Mouse (Mus musculus) megakaryocyte-erythroid progenitor cell, adult 5-6 weeks (primary cell): ENCODE data around the gene Ttc28. TPM values are rescaled to one million over a fixed set of nuclear protein-coding genes. Genes with fewer than 3 reads are reported as not detected.

Experiments used
- ATAC-seq: replicated peaks from 2 replicates; pipeline ENCODE4 v1.8.0; 2016; ENCODE audit warnings: mild to moderate bottlenecking, inconsistent platforms; ENCODE audit not compliant: severe bottlenecking, poor library complexity, low FRiP score, low TSS enrichment
- total RNA-seq, 2 experiments: library from RNA; stranded (forward) in 1 of 2; stranded (reverse) in 1 of 2; fragments of 200-1000, 215-1000 nt in 1 of 2; fragments of >200 nt in 1 of 2; fragmentation: Nextera tagmentation in 1 of 2; gene quantifications; 2 replicates each; pipeline ENCODE4 v1.2.3; 2014 to 2017

Gene Ttc28
- total RNA-seq, 2 experiments from 2014 or later: 0.70 to 5.4 TPM

DNA sequence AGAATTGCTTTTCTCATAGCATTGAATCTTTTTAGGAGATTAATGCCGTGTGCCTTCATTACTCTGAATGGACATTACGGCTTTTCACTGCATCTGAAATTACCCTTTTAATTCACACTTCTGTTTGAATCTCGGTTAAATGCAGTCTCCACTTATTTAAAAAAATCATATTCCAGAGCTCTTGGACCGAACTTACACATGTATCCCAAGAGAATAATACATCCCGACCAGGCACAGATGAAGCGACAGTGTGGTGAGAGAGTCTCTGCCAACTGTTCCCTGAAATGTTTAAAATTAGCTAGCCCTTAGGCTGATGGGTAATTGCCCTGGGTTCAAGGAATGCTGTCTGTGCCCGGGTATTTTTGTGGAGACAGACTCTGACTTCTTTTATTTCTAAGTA is 118.1 kb downstream of the Ttc28 start:
- ATAC-seq: no peak

DNA sequence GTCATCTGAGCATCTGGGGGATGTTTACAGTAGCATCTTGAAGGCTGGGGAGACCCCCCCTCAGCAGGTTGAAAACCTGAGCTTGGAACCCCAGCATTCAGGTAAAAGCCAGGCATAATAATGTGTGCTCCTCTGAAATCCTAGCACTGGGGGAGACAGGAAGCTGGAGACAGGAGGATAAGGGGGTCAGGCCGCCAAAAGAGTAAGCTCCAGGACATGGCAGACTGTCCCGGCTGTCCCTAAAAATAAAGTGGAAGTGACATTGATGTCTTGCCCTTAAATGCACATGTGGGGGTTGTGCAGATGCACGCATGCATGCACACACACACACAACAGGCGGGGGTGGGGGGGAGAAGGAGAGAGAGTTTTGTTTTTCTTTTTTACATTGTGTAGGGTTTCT is 118.7 kb downstream of the Ttc28 start:
- no peak for ATAC-seq

DNA sequence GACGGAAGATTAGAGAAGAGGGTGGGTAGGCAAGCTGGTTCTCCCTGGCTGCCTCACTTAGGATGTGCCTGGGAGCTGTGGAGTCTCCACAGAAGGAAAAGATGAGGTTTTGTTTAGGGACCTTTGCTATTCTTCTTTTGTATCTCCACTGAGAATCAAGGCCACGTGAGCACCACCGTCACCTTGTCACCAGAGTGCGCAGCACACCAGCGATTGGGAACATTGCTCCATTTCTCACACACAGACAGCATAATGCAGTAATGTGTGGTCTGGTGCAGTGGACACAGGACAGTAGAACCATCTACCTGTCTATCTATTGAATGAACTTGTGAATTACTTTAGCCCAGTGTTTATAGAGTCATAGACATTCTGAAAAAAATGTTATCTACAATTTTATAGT is 121.3 kb downstream of the Ttc28 start:
- no peak for ATAC-seq

DNA sequence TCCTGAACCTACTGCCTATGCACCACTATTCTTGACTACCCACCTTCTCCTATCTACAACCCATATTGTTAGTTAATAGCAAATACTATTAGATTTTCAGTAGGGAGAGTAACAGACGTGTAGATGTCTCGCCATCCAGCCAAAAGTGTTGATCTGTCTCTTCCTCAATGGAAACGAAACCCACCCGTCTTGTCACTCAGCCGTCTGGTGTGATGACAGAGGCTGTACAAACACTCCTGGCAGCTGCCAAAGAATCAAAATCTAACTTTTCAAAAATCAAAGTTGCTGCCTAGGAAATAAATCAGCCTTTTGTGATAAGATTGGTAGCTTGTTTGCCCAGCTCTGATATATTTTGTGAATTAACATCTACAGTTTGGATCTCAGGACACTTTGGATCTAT is 123.6 kb downstream of the Ttc28 start:
- no peak for ATAC-seq

DNA sequence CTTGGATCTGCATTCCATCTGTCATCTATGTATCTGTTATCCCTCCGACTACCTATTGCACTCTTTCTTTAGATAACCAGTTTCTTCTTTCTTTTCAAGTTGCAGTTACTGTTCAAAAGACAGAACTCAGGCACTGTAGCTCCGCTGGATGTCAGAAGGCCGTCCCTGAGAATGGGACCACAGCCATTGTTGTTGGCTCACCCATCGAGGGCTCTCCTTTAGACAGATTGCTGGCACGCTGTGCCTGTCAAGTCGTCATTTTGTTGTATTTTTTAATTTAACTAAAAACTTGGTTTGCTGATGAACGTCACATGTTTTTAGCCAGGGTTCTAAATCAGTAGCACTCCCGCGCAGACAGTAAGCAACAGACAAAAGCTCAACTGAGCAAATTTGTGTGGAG is 124.1 kb downstream of the Ttc28 start:
- ATAC-seq: no peak

DNA sequence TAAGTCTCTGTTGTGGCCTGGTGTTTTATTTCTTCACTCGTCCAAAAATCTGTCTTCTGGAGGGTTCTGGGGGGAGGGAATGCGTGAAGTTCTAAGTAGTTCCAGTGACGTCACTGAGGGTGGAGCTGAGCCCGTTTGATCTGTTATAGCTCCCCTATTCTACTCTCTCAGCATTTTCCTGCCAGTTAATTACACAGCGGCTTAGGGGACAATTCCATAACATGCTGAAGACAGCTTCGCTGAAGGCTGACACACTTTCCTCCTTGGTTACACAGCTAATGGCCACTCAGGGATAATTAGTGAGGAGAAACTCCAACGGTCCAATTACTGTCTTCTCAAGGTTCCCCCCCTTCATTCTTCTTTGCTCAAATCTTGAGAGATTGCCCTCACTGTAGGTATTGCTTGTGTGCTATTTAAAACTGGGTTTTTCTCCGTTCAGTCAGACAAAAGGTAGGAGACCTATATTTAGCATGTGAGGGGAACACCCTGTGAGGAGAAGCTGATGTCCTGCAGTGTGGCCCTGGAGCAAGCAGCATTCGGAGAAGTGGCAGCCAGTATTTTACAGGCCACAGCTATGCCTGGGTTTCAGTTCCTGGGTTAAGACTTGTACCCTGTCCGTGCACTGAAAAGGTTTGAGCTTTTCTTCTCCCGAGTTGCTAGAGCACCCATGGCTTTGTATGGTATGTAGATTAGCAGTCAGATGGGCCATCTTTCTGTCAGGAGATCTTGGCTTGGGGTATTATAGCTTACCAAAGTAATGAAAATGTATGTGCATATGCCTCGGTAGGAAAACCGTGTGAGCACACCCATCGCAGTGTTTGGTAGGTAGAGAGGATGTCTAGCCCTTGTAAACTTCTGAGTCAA is 126.9 kb downstream of the Ttc28 start:
- ATAC-seq: no peak

DNA sequence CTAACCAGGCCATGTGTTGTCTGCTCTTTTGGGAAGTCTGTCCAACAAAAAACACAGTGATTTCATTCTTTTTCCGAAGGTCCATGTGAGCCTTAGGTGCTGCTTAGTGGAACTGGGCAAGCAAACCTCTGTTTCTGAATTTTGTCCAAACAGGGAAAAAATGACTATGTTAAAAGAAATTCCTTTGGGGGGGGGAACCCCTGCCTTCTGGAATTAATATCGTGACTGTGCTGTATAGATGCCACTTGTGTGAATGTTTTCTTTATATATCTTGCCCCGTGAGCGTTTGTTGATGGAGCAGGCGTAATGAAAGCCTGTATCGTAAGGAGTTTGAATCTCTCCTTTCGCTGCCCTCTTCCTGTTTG is 127.5 kb downstream of the Ttc28 start:
- no peak for ATAC-seq

DNA sequence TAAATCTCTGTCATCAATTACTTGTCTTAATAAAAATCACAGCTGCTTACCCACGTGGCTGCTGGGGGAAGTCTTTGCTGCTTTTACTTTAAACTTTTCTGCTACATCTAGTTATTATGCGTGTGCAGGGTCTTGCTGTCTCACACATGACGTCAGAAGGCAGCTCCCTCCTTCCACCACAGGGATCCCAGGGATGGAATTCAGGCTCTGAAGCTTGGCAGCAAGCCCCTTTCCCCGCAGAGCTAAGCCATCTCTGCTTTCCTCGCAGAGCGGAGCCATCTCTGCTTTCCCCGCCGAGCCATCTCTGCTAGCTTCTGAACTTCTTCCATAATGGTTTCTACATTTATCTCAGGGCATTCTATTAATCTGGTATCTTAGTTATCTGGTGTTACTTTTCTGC is 128.3 kb downstream of the Ttc28 start:
- ATAC-seq: no peak

DNA sequence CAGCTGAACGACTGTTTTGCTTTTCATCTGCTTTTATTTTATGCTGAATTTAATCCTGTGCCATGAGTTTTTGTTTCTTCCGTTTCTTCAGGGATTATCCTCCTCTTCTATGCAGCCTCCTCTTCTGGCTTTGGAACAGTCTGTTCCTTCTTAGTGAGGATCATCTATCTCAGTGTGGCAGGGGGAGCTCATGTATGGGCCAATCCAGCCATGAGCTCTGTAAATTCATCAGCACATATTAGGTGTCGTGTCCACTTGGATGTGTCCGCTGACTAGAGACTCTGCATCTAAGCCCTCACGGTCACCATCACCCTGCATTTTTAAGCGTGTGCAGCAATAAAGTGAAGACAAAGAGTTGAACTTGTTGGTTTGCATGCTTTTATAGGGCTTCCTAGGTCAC is 128.8 kb downstream of the Ttc28 start:
- no peak for ATAC-seq

DNA sequence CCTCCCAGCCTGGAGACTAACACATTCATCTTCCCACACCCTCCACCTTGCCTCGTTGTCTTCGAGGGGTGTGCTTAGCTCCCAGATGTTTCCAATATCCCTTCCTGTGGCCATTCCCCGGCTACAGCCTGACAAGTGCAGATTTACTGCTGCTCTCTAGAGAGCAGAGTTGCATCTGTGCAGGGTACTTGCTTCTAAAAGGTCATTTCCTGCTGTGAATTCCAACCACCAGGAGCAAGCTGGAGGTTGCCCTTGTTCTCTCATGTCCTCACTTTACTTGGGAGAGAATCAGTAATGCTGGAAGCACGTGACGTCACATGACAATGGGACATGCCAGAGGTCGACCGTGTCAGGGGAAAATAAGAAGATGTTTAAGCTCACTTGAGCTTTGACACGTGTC is 131.7 kb downstream of the Ttc28 start:
- no peak for ATAC-seq

DNA sequence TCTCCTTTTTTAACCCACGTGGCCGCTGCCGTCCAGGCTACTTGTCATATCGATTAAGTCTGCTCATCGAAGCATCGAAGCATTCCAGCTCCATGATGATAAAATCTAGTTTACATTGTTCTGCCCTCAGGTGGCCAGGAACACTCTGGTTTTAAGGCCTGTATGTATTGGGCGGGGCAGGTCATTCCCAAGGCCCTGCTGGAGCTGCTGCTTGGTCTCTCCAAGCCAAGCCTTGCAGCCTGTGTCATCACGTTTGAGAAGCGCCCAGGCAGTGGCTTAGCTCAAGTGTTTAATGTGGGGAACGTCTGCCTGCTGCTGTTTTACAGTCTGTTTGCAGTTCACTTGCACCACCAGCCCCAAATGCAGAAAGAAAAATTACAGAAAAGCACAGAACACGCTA is 132.5 kb downstream of the Ttc28 start:
- no peak for ATAC-seq

- no peak for ATAC-seq
Measured at GRCm38 (mm10) chr5:111012587-111012986, 133.0 kb downstream of the Ttc28 start.

- ATAC-seq: no peak
Measured at GRCm38 (mm10) chr5:111014960-111015359, 135.4 kb downstream of the Ttc28 start.

GRCm38 (mm10) chr5:111017319-111017718 is 137.7 kb downstream of the Ttc28 start:
- ATAC-seq: no peak

GRCm38 (mm10) chr5:111022339-111022738 is 142.7 kb downstream of the Ttc28 start:
- no peak for ATAC-seq

DNA sequence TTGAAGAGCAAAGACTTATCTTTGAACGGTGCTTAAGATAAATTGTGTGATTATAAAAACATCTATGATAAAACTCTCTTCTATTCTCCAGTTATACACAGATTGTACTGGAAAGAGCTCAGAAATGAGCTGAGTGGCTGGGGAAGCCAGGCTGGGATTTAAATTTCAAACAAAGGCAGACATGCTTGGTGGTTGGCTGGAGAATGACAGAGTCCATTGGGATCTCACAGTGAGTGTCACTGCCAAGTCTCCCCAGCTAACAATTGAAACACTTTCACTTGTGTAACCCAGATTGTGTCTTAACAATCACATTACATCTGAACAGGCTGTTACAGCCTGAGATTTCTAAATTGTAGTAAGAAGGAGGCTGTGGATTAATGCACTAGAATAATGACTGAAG is 143.3 kb downstream of the Ttc28 start:
- ATAC-seq: no peak

GRCm38 (mm10) chr5:111024621-111025020 is 145.0 kb downstream of the Ttc28 start:
- no peak for ATAC-seq

DNA sequence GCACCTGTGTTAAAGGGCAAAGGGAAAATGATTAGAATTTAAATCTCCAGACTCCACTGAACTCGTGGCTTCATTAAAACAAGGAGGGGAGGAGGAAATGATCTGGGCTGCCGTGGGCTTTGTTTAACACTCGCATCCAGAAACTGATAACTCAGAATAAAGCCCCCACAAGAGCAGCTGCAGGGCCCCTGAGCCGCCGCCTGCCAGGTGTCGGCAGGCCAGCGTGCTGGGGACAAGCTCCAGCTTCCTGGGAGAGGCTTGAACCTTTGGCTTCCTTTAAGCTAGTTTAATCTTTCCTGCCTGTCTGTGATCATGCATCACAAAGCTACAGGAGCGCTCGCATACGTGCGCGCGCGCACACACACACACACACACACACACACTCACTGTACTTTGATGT is 145.9 kb downstream of the Ttc28 start:
- ATAC-seq: no peak

GRCm38 (mm10) chr5:111026209-111026608 is 146.6 kb downstream of the Ttc28 start:
- no peak for ATAC-seq

DNA sequence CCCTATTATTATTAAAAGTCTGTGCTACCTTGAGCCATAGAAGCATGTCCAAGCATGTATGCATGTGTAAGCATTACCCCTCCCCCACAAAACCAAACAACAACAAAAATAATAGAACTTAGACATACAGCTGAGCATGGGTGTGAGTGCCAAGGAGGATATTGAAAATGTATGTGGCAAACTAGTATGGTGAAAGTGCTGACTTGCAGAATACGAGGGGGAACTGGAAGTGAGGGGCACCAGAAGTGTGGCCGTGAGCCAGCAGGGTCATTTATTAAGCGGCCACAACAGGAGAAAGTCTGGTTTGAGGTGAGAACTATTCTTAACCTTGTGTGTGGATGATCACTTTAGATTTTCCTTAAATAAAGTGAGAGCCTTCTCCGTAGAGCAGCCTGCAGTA is 148.7 kb downstream of the Ttc28 start:
- no peak for ATAC-seq

- no peak for ATAC-seq
Measured at GRCm38 (mm10) chr5:111028952-111029351, 149.3 kb downstream of the Ttc28 start.
